Mouse (Mus musculus): ENCODE data around the gene Tppp3.

Gene Tppp3

GRCm38 (mm10) chr8:105471314-105472015, at the start of gene Tppp3:
Tppp3 (minus strand) TSS chr8:105471526.
- peak; percentile 98 for DNase-seq

- DNase-seq: peak; percentile 60
These were observed 49.7 kb upstream of the Tppp3 start for GRCm38 (mm10) chr8:105521061-105521460.

- DNase-seq: no peak
These were observed 49.2 kb upstream of the Tppp3 start for GRCm38 (mm10) chr8:105520521-105520920.

GRCm38 (mm10) chr8:105519591-105519990, 48.3 kb upstream of the Tppp3 start:
- peak; percentile 14 for DNase-seq

- DNase-seq: peak; percentile 76
These were observed 47.3 kb upstream of the Tppp3 start, which contains the start of gene Hsd11b2 for GRCm38 (mm10) chr8:105518436-105519313. Hsd11b2 (plus strand) TSS chr8:105518755.

GRCm38 (mm10) chr8:105517346-105517745, 46.0 kb upstream of the Tppp3 start:
- DNase-seq: peak; percentile 10

- DNase-seq: peak; percentile 90
These were observed 44.8 kb upstream of the Tppp3 start for GRCm38 (mm10) chr8:105516018-105516645.

- DNase-seq: no peak
These were observed 43.3 kb upstream of the Tppp3 start for GRCm38 (mm10) chr8:105514656-105515055.

- DNase-seq: no peak
These were observed 42.9 kb upstream of the Tppp3 start for GRCm38 (mm10) chr8:105514194-105514593.

GRCm38 (mm10) chr8:105509997-105510735, 38.8 kb upstream of the Tppp3 start:
- DNase-seq: no peak

GRCm38 (mm10) chr8:105508758-105509157, 37.4 kb upstream of the Tppp3 start:
- no peak for DNase-seq

- no peak for DNase-seq
These were observed 35.7 kb upstream of the Tppp3 start for GRCm38 (mm10) chr8:105506977-105507376.

GRCm38 (mm10) chr8:105504617-105505016, 33.3 kb upstream of the Tppp3 start:
- no peak for DNase-seq

- DNase-seq: no peak
These were observed 28.5 kb upstream of the Tppp3 start for GRCm38 (mm10) chr8:105499787-105500186.

GRCm38 (mm10) chr8:105496439-105497180, 25.3 kb upstream of the Tppp3 start, which contains the start of gene Zdhhc1:
Zdhhc1 (minus strand) TSS chr8:105496902.
- DNase-seq: peak; percentile 91

- DNase-seq: peak; percentile 22
These were observed 24.3 kb upstream of the Tppp3 start for GRCm38 (mm10) chr8:105495350-105496302.

- DNase-seq: no peak
These were observed 23.2 kb upstream of the Tppp3 start for GRCm38 (mm10) chr8:105494566-105494965.

- no peak for DNase-seq
These were observed 22.2 kb upstream of the Tppp3 start for GRCm38 (mm10) chr8:105493495-105493894.

GRCm38 (mm10) chr8:105489281-105489680, 18.0 kb upstream of the Tppp3 start:
- DNase-seq: no peak

- no peak for DNase-seq
These were observed 16.8 kb upstream of the Tppp3 start for GRCm38 (mm10) chr8:105488082-105488481.

- DNase-seq: peak; percentile 58
These were observed 13.1 kb upstream of the Tppp3 start for GRCm38 (mm10) chr8:105484392-105484791.
